Mouse (Mus musculus): ENCODE measurements around the gene Rap2b.

Rap2b gene

GRCm38 (mm10) chr3:61386368-61386767 lies 24.9 kb downstream of the Rap2b start:
- DNase-seq (ENCODE audit: low spot score): no peak

- DNase-seq (ENCODE audit: low spot score): no peak
Measured at GRCm38 (mm10) chr3:61391564-61391963, 30.1 kb downstream of the Rap2b start.

DNA sequence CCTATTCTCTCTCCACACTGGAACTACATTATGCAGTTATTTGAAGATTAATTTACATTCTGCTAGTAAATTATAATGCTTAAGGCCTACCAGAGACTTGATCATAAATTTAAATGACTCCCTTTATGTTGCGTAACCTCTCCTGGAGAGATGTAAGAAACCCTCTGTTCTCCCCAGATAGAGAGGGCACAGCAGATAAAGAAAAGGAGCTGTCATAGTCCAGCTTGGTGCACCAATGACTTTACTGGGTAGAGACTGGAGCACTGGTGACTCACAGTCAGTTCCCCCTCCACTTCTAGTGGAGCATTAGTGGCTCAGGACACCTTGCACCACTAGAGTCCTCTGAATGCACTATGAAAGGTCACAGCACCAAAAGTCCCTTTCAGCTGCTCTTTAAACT lies 31.4 kb downstream of the Rap2b start:
- DNase-seq (ENCODE audit: low spot score): no peak

DNA sequence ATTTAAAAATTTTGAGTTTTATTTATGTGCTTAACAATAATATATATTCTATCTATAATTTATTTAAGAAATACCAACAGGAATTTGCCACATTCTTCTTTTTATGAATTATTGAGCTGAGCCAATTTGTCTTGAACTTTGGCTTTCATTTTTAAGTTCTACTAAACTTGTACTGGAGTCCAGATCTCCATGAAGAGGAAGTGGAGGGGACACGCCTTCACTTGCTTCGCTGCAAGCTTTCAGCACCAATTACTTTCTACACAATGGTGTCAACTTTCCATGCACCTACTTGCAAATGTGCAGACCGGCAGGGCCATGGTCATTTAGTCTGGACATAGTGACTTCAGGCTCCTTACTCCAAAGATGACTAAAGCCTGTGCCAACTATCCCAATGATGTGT lies 32.1 kb downstream of the Rap2b start:
- no peak for DNase-seq (ENCODE audit: low spot score)

GRCm38 (mm10) chr3:61395382-61395781 lies 33.9 kb downstream of the Rap2b start:
- no peak for DNase-seq (ENCODE audit: low spot score)

GRCm38 (mm10) chr3:61396728-61397127 lies 35.3 kb downstream of the Rap2b start:
- no peak for DNase-seq (ENCODE audit: low spot score)

GRCm38 (mm10) chr3:61400823-61401387 lies 39.5 kb downstream of the Rap2b start:
- DNase-seq (ENCODE audit: low spot score): no peak

DNA sequence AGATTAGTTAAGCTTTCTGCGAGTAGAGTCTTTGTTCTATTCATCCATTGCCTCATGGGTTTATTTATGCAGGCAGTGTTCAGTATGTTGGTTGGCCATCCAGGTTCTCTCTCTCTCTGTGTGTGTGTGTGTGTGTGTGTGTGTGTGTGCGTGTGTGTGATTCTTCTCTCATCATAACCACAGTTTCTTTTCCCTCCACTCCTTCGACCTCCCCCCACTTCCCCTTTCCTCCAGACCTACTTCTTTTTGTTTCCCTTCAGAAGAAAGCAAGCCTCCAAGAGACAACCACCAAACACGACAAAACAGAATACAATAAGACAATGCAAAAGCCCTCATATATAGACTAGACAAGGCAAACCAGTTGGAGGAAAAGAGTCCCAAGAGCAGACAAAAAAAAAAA lies 45.5 kb downstream of the Rap2b start:
- no peak for DNase-seq (ENCODE audit: low spot score)

GRCm38 (mm10) chr3:61409683-61410082 lies 48.2 kb downstream of the Rap2b start:
- DNase-seq (ENCODE audit: low spot score): no peak

GRCm38 (mm10) chr3:61415883-61416282 lies 54.4 kb downstream of the Rap2b start:
- no peak for DNase-seq (ENCODE audit: low spot score)

All from layer of hippocampus, adult 9-10 months (tissue).